Mouse (Mus musculus) megakaryocyte, embryonic 14.5 days (primary cell): Measurements from ENCODE around the gene Amfr. TPM values are rescaled to one million over a fixed set of nuclear protein-coding genes. Genes with fewer than 3 reads are reported as not detected.

Experiments
- H3K27me3 ChIP-seq: replicated peaks from 2 replicates; pipeline ENCODE3; 2012; ENCODE audit warnings: inconsistent platforms
- H3K36me3 ChIP-seq: replicated peaks from 2 replicates; pipeline ENCODE3; 2012; ENCODE audit warnings: low read length, inconsistent platforms, mixed read lengths
- H3K4me1 ChIP-seq: 2 replicates; pipeline ENCODE4 v1.6.1; 2012; ENCODE audit warnings: inconsistent platforms
- H3K4me3 ChIP-seq: replicated peaks from 2 replicates; pipeline ENCODE3; 2012; ENCODE audit warnings: moderate library complexity, mild to moderate bottlenecking, inconsistent platforms
- H3K9me3 ChIP-seq: 2 replicates; pipeline ENCODE4 v1.6.1; 2012; ENCODE audit warnings: inconsistent platforms
- FLI1 ChIP-seq: IDR thresholded peaks from 2 replicates; pipeline ENCODE4 v1.6.1; 2012; ENCODE audit warnings: low read length, inconsistent platforms, mixed read lengths
- GATA1 ChIP-seq: IDR thresholded peaks from 3 replicates; pipeline ENCODE4 v1.6.1; 2012; ENCODE audit warnings: mixed read lengths, low read length, inconsistent platforms, borderline replicate concordance
- polyA plus RNA-seq: library from polyadenylated mRNA; stranded (reverse); fragments of >175 nt; gene quantifications from 2 replicates; pipeline ENCODE4 v1.2.3, GENCODE M21; 2012; ENCODE audit warnings: low replicate concordance; ENCODE audit not compliant: insufficient read depth

Amfr gene
- polyA plus RNA-seq, 1 experiment = 37.6 TPM

DNA sequence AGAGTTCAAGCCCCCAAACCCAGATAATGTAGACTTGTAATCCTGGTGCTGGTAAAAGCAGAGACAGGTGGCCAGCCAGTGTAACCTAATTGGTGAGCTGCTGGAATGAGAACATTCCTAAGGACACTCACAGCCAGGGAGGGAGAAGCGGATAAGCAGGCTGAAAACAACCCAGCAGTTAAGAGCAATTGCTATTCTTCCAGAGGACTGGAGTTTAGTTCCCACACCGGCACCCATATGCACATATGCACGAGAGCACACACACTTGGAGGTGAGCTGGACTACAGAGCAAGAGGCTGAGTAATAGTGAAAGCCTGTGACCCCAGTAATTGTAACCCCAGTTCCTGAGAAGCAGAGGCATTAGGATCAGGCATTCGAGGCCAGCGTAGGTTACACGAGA is 11.3 kb upstream of the Amfr start:
- H3K27me3 ChIP-seq = no peaks in the 10 kb centered on the region
- peaks cover 85% of the 10 kb centered on the region for H3K36me3 ChIP-seq
- no peaks in the 10 kb centered on the region for H3K4me1 ChIP-seq
- TF ChIP-seq GATA1 (no peak), FLI1 (no peak)
- H3K4me3 ChIP-seq = no peak overlapping the region
- H3K9me3 ChIP-seq = no peaks in the 10 kb centered on the region

DNA sequence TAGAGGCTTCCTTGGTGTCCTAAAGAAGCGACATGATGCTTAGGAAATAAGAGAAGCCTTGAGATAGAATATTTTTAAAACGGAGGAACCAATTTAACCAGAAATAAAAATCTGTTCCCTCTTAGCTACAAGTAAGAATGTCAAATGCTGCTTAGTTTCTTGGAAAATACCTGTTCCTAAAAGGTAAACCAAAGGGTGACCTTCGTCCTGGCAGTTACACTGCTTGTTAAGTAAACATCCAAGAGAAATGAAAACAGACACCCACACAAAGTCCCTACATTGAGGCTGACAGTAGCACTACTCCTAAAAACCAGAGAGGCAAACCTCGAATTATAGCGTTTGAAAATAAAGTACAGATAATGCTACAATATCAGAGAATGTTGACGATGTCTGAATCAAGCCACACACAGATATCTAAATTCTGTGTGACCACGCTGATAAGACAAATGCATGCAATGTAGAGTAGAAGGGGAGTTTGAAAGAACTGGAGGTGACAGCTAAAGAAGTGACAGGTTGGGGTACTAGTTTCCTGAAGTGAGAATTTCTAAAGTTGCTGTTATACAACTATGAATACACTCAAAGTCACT is 477 bp upstream of the Amfr start:
- no peak for TF ChIP-seq FLI1
- no peak for TF ChIP-seq GATA1
- Histone ChIP-seq H3K4me3 (peak overlapping the region; percentile 97), H3K9me3 (no peaks in the 10 kb centered on the region), H3K36me3 (peaks cover 10% of the 10 kb centered on the region), H3K4me1 (peaks cover 32% of the 10 kb centered on the region), H3K27me3 (no peaks in the 10 kb centered on the region)

DNA sequence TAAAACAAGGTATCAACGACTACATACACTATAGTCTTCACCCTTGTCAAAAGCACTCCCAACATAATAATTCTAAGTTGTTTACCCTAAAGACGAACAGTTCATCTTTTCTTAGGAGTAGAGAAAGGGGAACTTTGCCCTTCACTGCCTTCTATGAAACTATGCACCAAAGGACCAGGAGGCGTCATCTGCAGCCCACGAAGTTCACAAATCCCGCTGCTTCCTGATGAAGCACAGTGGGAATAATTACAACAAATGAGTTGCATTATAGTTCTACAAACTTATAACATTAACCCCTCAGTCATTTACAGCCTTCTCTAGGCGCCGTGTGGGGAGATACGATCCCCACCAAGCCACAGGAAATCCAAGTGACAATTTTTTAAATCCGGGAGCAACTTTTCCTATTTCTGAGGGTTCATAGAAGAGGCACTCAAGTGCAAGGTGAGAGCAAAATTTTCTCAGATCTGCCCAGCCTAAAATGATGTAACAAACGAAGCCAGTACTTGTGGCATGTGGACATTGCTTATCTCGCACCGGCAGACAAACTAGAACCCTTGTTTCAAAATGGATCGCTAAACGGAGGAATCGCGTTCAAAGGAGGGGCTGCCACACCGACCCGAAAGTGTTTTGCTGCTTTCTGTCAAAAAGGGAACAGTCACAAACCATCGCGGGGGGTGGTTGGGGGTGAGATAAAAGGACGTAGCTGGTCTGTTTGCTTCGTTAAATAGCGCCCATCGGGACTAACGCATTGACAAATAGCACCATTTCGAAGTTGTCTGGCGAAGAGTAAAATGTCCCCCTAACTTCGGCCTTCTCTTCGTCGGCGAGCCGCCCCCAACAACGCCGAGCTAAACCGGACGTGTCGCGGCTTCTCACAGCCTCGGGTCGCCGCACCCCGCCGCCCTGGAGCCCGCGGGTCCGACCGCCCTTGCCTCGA is 1.3 kb downstream of the Amfr start:
- Histone ChIP-seq H3K9me3 (no peaks in the 10 kb centered on the region), H3K36me3 (peaks cover 16% of the 10 kb centered on the region), H3K27me3 (no peaks in the 10 kb centered on the region), H3K4me3 (peak overlapping the region; percentile 97), H3K4me1 (peaks cover 40% of the 10 kb centered on the region)
- TF ChIP-seq FLI1 (no peak), GATA1 (0 out of 3 replicates have a peak, but pooled peaks have one; percentile 26)

DNA sequence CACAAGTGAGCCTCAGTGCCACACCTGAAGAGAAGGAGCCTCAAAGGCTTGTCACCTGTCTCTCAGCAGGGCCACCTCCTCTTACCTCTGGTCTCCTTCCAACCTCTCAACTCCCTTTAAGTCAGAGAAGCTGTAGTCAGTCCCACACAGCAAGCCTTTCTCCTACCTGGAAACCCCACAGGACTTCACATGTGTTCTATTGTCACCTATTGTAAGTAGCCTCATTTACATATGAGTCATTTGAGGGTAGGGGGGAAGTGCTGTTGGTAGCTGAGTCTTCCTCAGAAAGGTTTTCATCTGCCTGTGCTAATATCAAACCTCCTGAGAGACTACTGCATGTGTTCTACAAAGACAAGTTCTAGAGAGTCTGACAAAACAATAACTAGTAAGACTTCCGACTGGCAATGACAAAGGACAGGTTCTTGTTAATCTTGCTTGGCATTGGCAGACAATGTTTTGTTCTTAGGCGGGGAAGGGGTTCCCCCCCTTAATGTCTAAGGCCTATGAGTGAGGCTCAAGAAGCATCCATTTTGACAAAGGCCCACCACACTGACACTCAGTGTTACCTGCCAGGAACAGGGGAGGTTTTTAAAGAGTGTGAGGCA is 2.4 kb downstream of the Amfr start:
- TF ChIP-seq FLI1 = no peak
- no peak for TF ChIP-seq GATA1
- Histone ChIP-seq H3K36me3 (peaks cover 23% of the 10 kb centered on the region), H3K4me1 (peaks cover 40% of the 10 kb centered on the region), H3K4me3 (peak overlapping the region; percentile 69), H3K27me3 (no peaks in the 10 kb centered on the region), H3K9me3 (no peaks in the 10 kb centered on the region)

DNA sequence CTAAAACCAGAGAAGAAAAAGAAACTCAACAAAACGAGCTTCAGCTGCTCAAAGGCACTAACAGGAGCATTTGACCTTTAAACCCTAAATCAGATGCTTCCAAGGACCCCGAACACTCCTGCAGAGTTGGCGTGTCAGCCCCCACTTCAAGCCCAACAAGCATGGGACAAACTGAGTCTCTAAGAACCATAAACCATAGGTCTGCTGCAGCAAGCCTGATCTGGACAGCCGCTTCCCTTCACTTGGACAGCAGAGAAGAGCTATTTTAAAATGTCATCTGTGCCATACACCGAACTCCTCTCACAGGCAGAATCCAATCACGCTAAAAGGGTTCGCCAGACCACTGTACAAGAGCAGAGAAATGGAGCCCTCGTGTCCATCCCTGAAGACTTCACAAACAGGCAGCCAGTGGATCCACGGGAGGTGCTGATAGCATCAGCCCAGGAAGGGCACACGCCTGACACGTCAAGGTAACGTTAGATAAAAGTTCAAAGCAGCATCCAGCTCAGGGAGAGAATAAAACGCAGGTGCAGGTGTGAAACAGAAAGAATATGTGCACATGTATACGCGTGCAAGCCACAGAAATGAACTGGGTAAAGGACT is 3.3 kb downstream of the Amfr start:
- Histone ChIP-seq H3K4me1 (peaks cover 40% of the 10 kb centered on the region), H3K4me3 (peak overlapping the region; percentile 28), H3K27me3 (no peaks in the 10 kb centered on the region), H3K36me3 (peaks cover 23% of the 10 kb centered on the region), H3K9me3 (no peaks in the 10 kb centered on the region)
- TF ChIP-seq GATA1 (no peak), FLI1 (no peak)

DNA sequence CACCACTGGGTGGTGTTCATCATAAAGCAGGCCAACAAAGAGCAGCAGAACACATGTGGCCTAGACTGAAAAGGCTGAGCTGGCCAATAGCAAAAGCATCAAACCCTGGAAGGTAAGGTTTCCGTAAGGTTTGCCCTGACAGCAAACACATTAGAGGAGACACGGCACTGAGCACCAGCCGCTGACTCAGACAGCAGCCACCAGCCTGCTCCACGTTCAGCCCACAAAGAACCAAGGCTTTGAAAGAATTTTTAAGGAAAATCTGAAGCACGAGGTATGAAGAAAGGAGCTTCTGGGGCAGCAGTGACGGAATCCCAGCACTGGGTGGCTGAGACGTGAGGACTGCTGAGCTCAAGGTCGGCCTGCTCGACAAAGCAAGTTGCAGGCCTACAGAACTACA is 8.5 kb downstream of the Amfr start:
- TF ChIP-seq FLI1 = no peak
- no peak for TF ChIP-seq GATA1
- Histone ChIP-seq H3K4me1 (peaks cover 25% of the 10 kb centered on the region), H3K36me3 (peaks cover 63% of the 10 kb centered on the region), H3K4me3 (no peak overlapping the region), H3K27me3 (no peaks in the 10 kb centered on the region), H3K9me3 (no peaks in the 10 kb centered on the region)

DNA sequence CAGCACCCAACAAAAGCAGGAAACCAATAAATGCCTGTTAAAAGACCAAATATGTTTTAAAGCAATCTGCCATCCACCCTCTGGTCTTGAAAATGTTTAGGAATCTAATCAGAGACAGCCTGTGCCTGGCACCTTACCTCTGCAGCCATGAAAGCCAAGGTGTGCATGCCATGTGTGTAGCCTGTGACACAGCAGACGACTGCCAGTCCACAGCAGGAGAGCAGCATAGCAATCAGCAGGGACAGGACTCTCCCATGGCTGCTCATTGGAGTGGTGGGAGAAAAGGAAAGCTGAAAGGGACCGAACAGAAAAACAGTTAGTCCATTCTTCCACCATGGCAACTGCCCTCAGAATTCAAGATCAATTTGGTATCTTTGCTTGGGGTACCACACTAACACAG is 13.7 kb downstream of the Amfr start:
- H3K4me3 ChIP-seq = no peak overlapping the region
- H3K9me3 ChIP-seq = no peaks in the 10 kb centered on the region
- TF ChIP-seq FLI1 = no peak
- no peak for TF ChIP-seq GATA1
- H3K36me3 ChIP-seq = peaks cover 59% of the 10 kb centered on the region
- peaks cover 9% of the 10 kb centered on the region; the same call in 1 of the 2 replicates for H3K4me1 ChIP-seq
- no peaks in the 10 kb centered on the region for H3K27me3 ChIP-seq

DNA sequence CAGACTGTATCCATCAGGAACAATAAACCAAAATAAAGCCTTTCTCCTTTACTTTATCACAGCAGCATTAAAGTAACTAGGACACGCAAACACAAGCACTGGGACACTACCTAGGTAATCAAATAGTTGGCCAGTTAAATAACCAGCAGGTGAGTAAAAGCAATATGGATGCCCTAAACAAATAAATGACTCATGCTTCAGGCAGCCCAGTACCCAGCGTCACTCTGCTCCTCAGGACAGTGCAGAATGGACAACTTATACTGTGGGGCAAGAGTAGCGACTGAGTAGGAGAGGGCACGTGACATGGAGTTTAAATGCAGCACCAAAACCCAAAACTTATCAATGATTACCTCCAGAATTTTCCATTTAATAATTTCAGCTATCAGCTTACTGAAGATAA is 22.9 kb downstream of the Amfr start:
- TF ChIP-seq FLI1 = no peak
- no peak overlapping the region for H3K4me3 ChIP-seq
- peaks cover 12% of the 10 kb centered on the region for H3K9me3 ChIP-seq
- no peaks in the 10 kb centered on the region for H3K27me3 ChIP-seq
- H3K4me1 ChIP-seq = peaks cover 5% of the 10 kb centered on the region
- H3K36me3 ChIP-seq = peaks cover 66% of the 10 kb centered on the region

DNA sequence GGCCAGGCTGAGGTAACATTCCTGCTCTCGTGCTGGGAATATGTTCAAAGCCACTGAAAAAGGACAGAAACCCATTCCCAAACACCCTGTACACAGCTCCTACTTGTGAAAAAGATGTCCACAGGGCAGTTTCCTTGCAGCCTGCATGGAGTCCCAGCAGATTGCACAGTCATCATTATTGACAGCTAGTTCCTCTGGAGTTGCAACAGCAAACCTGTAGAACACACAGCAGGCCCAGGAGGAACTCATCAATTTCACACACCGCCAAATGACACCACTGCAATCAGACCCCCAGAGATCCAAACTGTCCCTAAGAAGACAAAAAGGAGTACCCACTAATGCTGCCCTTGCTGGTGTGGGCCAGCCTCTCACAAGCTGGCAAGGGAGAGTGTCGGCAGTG is 27.9 kb downstream of the Amfr start:
- TF ChIP-seq FLI1 = no peak
- TF ChIP-seq GATA1 = no peak
- Histone ChIP-seq H3K4me1 (peaks cover 7% of the 10 kb centered on the region), H3K27me3 (no peaks in the 10 kb centered on the region), H3K4me3 (no peak overlapping the region), H3K9me3 (no peaks in the 10 kb centered on the region), H3K36me3 (peaks cover 95% of the 10 kb centered on the region)

DNA sequence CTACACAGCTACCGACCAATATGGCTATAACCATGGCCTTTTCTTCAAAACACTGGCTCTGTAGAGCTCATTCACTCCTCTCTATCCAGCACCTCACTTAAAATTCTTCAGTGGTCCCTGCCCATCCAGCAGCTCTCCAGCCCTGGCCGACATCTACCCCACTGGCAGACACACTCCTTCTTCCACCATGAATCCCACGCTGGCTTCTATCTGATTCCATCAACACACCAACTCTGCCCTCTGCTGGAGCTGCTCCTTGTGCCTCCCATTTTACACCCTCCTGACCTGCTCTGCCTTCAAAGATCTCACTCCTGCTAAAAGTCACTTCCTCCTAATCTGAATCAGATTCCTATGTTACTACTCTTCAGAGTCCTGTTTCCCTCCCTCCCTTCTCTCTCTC is 28.8 kb downstream of the Amfr start:
- H3K36me3 ChIP-seq = peaks cover 95% of the 10 kb centered on the region

More for the DNA sequence above, 28.8 kb downstream of the Amfr start:
- H3K9me3 ChIP-seq = no peaks in the 10 kb centered on the region
- no peak for TF ChIP-seq FLI1
- TF ChIP-seq GATA1 = no peak
- no peak overlapping the region for H3K4me3 ChIP-seq
- peaks cover 7% of the 10 kb centered on the region for H3K4me1 ChIP-seq
- H3K27me3 ChIP-seq = no peaks in the 10 kb centered on the region
